Mouse (Mus musculus) small intestine, adult 2 months (tissue): ENCODE measurements around the gene Gm26920.

ENCODE experiments used
- CTCF ChIP-seq: fragments of 200-500 bp; IDR thresholded peaks from 2 replicates; pipeline ENCODE4 v1.5.1; 2012; ENCODE audit warnings: low read depth, mild to moderate bottlenecking, control low read depth, inconsistent platforms, low read length, moderate library complexity, mixed read lengths; ENCODE audit not compliant: insufficient replicate concordance, insufficient read length; ENCODE audit errors: extremely low read depth
- POLR2A ChIP-seq: fragments of 200-500 bp; IDR thresholded peaks from 2 replicates; pipeline ENCODE4 v1.6.1; 2012; ENCODE audit warnings: low read depth, mild to moderate bottlenecking, control low read depth, inconsistent platforms, low read length, moderate library complexity

GRCm38 (mm10) chr7:30129900-30130299 lies 39.7 kb upstream of the Gm26920 start:
- TF ChIP-seq POLR2A (no peak), CTCF (no peak)
